ENCODE assay signal across 12 mouse cellular contexts in genomic region chr15:67045329-67045728, GRCm38 (mm10).
DNase-seq lines count a peak whose midpoint lies in the region; ATAC-seq and TF ChIP-seq lines count a peak whose summit lies in the region.
"Had no signal": no experiment of that assay in that cellular context is flagged by ENCODE, and none has a peak within 500 bp of the region (broad histone marks: within the 10 kb centered on the region; RNA-seq: fewer than 3 reads in every experiment).

No protein-coding gene starts in this region.

- no peaks in the 10 kb centered on the region for H3K36me3 ChIP-seq in liver, adult 2 months (ENCODE audit: control insufficient read depth, insufficient read depth, low read length)
- H3K36me3 ChIP-seq in liver, embryonic 12.5 days, result no peaks in the 10 kb centered on the region
- no peaks in the 10 kb centered on the region for H3K36me3 ChIP-seq in intestine, embryonic 16.5 days (ENCODE audit: control insufficient read depth, insufficient read depth, low read length)

- 0 out of 2 replicates have a peak, but pooled peaks have one; percentile 41 for ATAC-seq in cerebellum, adult (ENCODE audit: insufficient number of reproducible peaks, low FRiP score, low TSS enrichment)
- no peak for ATAC-seq in liver, embryonic 12.5 days
- ATAC-seq in intestine, embryonic 16.5 days, result peak; percentile 61
- ATAC-seq: forebrain, embryonic 14.5 days had no signal

- H3K27ac ChIP-seq in liver, adult 2 months (replicated peaks; ENCODE audit: insufficient read depth, low read depth, low read length), result no peak overlapping the region
- H3K27ac ChIP-seq in liver, embryonic 12.5 days, result no peak overlapping the region
- H3K27ac ChIP-seq in intestine, embryonic 16.5 days (ENCODE audit: low read length), result peak overlapping the region; percentile 87

- H3K9ac ChIP-seq in liver, adult 2 months (ENCODE audit: low read depth, low read length), result no peak overlapping the region
- no peak overlapping the region for H3K9ac ChIP-seq in liver, embryonic 12.5 days
- H3K9ac ChIP-seq in intestine, embryonic 16.5 days (ENCODE audit: low read depth, low read length), result no peak overlapping the region

- H3K4me1 ChIP-seq in liver, adult 2 months (ENCODE audit: control insufficient read depth, insufficient read depth, low read length), result peaks cover 9% of the 10 kb centered on the region; the same call in 1 of the 2 replicates
- H3K4me1 ChIP-seq in liver, embryonic 12.5 days, result peaks cover 26% of the 10 kb centered on the region
- peaks cover 30% of the 10 kb centered on the region for H3K4me1 ChIP-seq in intestine, embryonic 16.5 days (ENCODE audit: control insufficient read depth, insufficient read depth, low read length)

- H3K4me2 ChIP-seq in liver, embryonic 12.5 days, result no peak overlapping the region
- no peak overlapping the region for H3K4me2 ChIP-seq in intestine, embryonic 16.5 days (ENCODE audit: low read depth, low read length)
- H3K4me2 ChIP-seq: midbrain, embryonic 11.5 days had no signal

- TF ChIP-seq CTCF in liver, adult 2 months (IDR thresholded peaks at IDR 0.05; ENCODE audit: low read depth, low read length), result no peak

- no peaks in the 10 kb centered on the region for H3K9me3 ChIP-seq in liver, embryonic 12.5 days (replicated peaks)
- no peaks in the 10 kb centered on the region for H3K9me3 ChIP-seq in intestine, embryonic 16.5 days (ENCODE audit: control insufficient read depth, low read length)

- H3K27me3 ChIP-seq in liver, adult 2 months (ENCODE audit: control insufficient read depth, insufficient read depth, low read length), result no peaks in the 10 kb centered on the region
- H3K27me3 ChIP-seq in liver, embryonic 12.5 days (replicated peaks), result peaks cover 3% of the 10 kb centered on the region; the same call in 1 of the 2 replicates
- H3K27me3 ChIP-seq in intestine, embryonic 16.5 days (replicated peaks; ENCODE audit: control insufficient read depth, insufficient read depth, low read length), result no peaks in the 10 kb centered on the region

- WGBS in liver, adult 2 months, result 22% methylated on average over 3 of the region's 3 CpGs
- 21% methylated on average over 3 of the region's 3 CpGs for WGBS in liver, embryonic 12.5 days (ENCODE audit: insufficient replicate concordance)
- WGBS in intestine, embryonic 16.5 days, result 18% methylated on average over 3 of the region's 3 CpGs

- no peak for DNase-seq in cerebellum, postnatal 36 days
- peak; percentile 59 for DNase-seq in liver, adult 2 months (ENCODE audit: extremely low read depth, low read depth, low spot score)
- DNase-seq in thymus, postnatal 10 days (ENCODE audit: low spot score in 2 of 2), result peak; percentile 35 to 48
- no peak for DNase-seq in cerebellum, adult 18-20 months
- no peak for DNase-seq in layer of hippocampus, adult 9-10 months (ENCODE audit: low spot score)
- DNase-seq: adrenal gland, postnatal 36 days; left cerebral cortex, postnatal 4 days had no signal

- TF ChIP-seq POLR2A in liver, adult 2 months (IDR thresholded peaks at IDR 0.05; ENCODE audit: extremely low read depth, insufficient read depth, low read length), result no peak

- no peak overlapping the region for H3K4me3 ChIP-seq in liver, adult 2 months (ENCODE audit: insufficient read depth, low read depth, low read length)
- H3K4me3 ChIP-seq in liver, embryonic 12.5 days, result no peak overlapping the region
- H3K4me3 ChIP-seq in intestine, embryonic 16.5 days (ENCODE audit: low read length), result no peak overlapping the region

- H3K79me2 ChIP-seq in liver, adult 2 months (ENCODE audit: control insufficient read depth, insufficient read depth, low read length), result no peaks in the 10 kb centered on the region

Comparison
In these comparisons a context has a peak if more than half of its experiments do, and no peak if none do; other contexts are left out.
1. DNase-seq: peak in liver, adult 2 months (single experiment) and thymus, postnatal 10 days (2 of 2); none in cerebellum, postnatal 36 days (0 of 2), cerebellum, adult 18-20 months (0 of 2) and layer of hippocampus, adult 9-10 months (single experiment).